Mouse (Mus musculus) ES-E14 (cell line): ENCODE data around the gene Gm21083. TPM values are rescaled to one million over a fixed set of nuclear protein-coding genes. Genes with fewer than 3 reads are reported as not detected.
"Not testable (repeated sequence)": the region's sequence is repeated elsewhere in the genome, so short reads cannot be mapped to it uniquely, and the experiment has no call there.

Experiments
- DNase-seq: peaks from one replicate; pipeline ENCODE4 v3.0.0-alpha.2; 2013; ENCODE audit warnings: low read depth, low spot score
- H3K27ac ChIP-seq: 2 replicates; pipeline ENCODE4 v1.5.1; 2012; ENCODE audit warnings: low read depth, mild to moderate bottlenecking, low read length, moderate library complexity, mixed read lengths; ENCODE audit not compliant: poor library complexity, insufficient read depth, severe bottlenecking
- H3K36me3 ChIP-seq: 2 replicates; pipeline ENCODE4 v1.6.1; 2012; ENCODE audit warnings: mild to moderate bottlenecking, low read length, moderate library complexity, mixed read lengths; ENCODE audit not compliant: control insufficient read depth, poor library complexity, insufficient read depth, severe bottlenecking
- H3K4me1 ChIP-seq, 2 experiments: fragments of 150-350 bp in 1 of 2; sonication (generic) in 1 of 2; 2 replicates each; pipeline ENCODE4 v1.6.1; 2012; ENCODE audit warnings: low read length in 2 of 2, mild to moderate bottlenecking in 1 of 2, mixed read lengths in 1 of 2; ENCODE audit not compliant: control insufficient read depth in 2 of 2, insufficient read depth in 2 of 2, poor library complexity in 1 of 2
- H3K4me3 ChIP-seq, 2 experiments: fragments of 150-350 bp in 1 of 2; sonication (generic) in 1 of 2; 2 replicates each; pipeline ENCODE4 v1.5.1; 2012; ENCODE audit warnings: low read length in 2 of 2, low read depth in 1 of 2, mild to moderate bottlenecking in 1 of 2, mixed read lengths in 1 of 2; ENCODE audit not compliant: insufficient read depth in 1 of 2, poor library complexity in 1 of 2, severe bottlenecking in 1 of 2
- H3K9ac ChIP-seq: 2 replicates; pipeline ENCODE4 v1.6.1; 2012; ENCODE audit warnings: low read depth, mild to moderate bottlenecking, low read length, mixed read lengths; ENCODE audit not compliant: poor library complexity, insufficient read depth, severe bottlenecking
- H3K9me3 ChIP-seq: fragments of 150-350 bp; sonication (generic); 2 replicates; pipeline ENCODE4 v1.6.1; 2012; ENCODE audit warnings: low read depth, mild to moderate bottlenecking, low read length; ENCODE audit not compliant: control insufficient read depth, insufficient read depth
- in situ Hi-C, 2 experiments: fragments of 600-800 bp; cut with MboI; formaldehyde crosslinking; loops; one replicate each; pipeline ENCODE4 v1.15.1; 2025; ENCODE audit warnings: low sequenced_read_pairs in 2 of 2, inconsistent platforms in 1 of 2; ENCODE audit not compliant: unreplicated experiment in 2 of 2
- total RNA-seq: library from RNA; depleted of rRNA; stranded (reverse); fragments of 300-350 nt; gene quantifications from 2 replicates; pipeline ENCODE4 v1.2.3, GENCODE M21; 2012; rRNA removed

Gene Gm21083
- 0.22 TPM in 1 of 2 replicates, not detected in the other for total RNA-seq

DNA sequence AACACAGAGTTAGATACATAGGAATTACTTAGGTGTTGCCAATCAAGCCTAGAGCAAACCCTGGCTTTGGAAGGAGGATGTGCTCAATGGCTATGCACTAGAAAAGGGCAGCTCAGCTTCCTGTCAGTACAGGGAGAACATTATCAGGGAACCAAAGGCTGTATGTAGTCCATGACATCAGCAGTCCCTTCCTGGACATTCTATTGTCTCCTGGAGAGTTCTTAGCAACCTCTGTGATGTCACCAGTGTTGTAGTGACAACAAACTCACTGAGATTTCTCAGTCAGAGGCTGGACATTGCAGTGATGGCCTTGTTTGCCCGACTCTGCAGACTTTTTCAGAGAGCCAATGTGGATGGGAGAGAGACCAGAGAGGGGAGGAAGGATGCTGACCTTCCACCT lies at the start of gene Gm21083:
Gm21083 (plus strand) TSS at position 301 of the 400 bp plus-strand sequence.
- H3K36me3 ChIP-seq, H3K9me3 ChIP-seq, H3K9ac ChIP-seq, H3K27ac ChIP-seq, H3K4me3 ChIP-seq, in situ Hi-C loops, DNase-seq, H3K4me1 ChIP-seq: not testable (repeated sequence)

DNA sequence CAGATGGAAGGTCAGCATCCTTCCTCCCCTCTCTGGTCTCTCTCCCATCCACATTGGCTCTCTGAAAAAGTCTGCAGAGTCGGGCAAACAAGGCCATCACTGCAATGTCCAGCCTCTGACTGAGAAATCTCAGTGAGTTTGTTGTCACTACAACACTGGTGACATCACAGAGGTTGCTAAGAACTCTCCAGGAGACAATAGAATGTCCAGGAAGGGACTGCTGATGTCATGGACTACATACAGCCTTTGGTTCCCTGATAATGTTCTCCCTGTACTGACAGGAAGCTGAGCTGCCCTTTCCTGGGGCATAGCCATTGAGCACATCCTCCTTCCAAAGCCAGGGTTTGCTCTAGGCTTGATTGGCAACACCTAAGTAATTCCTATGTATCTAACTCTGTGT lies 48.0 kb upstream of the Gm21083 start, which contains the start of gene Gm21190:
Gm21190 (minus strand) TSS at position 101 of the 400 bp plus-strand sequence.
- H3K9ac ChIP-seq, in situ Hi-C loops, H3K4me1 ChIP-seq, H3K27ac ChIP-seq, DNase-seq, H3K9me3 ChIP-seq, H3K36me3 ChIP-seq, H3K4me3 ChIP-seq: not testable (repeated sequence)

DNA sequence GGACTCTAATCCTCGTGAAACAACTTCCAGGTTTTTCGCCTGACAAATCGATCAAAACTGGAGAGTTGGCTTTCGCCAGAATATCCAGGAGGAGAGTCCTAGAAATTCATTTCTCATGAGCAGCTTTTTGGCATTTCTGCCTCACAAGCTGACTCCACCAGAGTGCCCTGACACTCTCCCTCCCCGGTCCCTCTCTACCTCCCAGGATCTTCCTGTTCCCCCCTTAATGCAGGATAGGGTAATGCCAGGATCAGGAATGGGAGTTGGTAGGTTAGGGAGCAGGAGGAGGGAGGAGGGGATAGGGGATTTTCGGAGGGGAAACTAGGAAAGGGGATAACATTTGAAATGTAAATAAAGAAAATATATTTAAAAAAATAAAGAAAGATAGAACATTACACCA lies 28.5 kb upstream of the Gm21083 start:
- H3K27ac ChIP-seq, H3K9me3 ChIP-seq, H3K36me3 ChIP-seq, DNase-seq, H3K9ac ChIP-seq, in situ Hi-C loops, H3K4me1 ChIP-seq, H3K4me3 ChIP-seq: not testable (repeated sequence)

DNA sequence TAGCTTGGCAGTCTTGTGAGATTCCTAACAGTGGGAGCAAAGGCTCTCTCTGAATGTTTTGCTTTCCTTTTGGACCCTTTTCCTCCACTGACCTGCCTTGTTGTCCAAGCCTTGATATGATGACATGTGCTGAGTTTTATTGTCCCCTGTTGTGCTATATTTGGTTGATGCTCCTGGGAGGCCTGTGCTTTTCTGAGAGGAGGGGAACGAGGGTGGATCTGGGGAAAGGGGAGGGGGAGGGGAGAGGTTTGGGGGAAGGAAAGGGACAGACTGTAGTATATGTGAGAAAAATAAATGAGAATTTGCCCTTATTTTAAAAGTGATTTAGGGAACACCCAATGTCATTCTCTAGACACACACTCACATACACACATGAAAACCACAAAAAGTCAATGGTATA lies 28.0 kb upstream of the Gm21083 start:
- H3K9ac ChIP-seq, H3K27ac ChIP-seq, in situ Hi-C loops, H3K9me3 ChIP-seq, H3K4me3 ChIP-seq, H3K36me3 ChIP-seq, DNase-seq, H3K4me1 ChIP-seq: not testable (repeated sequence)

DNA sequence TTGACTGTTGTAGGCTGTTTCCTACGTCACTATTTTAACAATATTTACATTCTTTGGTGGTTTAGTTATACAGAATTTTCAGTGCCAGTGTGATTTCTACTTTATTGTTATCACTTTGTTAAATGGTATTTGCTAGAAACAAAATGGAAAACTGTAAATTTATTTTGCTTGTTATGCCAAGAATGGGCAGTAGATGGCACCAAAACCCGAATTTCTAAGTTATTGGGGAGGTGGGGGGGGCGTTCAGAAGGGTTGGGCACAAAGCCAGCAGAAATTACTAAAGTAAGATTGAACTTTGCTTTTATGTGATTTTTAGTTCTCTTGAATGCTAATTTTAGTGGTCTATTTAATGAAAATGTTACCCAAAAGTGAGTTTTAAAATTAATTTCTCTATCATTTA lies 27.5 kb upstream of the Gm21083 start:
- H3K4me3 ChIP-seq, H3K4me1 ChIP-seq, DNase-seq, in situ Hi-C loops, H3K36me3 ChIP-seq, H3K9me3 ChIP-seq, H3K27ac ChIP-seq, H3K9ac ChIP-seq: not testable (repeated sequence)

DNA sequence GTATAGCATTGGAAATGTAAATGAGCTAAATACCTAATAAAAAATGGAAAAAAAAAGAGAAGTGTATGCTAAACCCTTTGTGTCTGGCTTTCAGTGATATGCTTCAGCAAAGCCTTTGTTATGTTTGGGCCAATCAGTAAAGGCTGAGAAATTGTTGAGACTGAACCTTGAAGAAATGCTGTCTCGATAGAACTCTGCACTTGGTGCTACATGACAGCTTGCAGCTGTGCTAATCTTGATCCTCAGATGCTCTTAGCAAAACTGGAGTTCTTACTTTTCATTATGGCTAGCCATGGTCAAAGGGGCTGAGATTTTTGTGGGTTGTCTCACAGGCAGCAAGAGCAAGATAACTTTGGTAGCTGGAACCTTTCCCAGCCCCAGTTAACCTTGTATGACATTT lies 18.5 kb upstream of the Gm21083 start:
- in situ Hi-C loops, H3K36me3 ChIP-seq, H3K27ac ChIP-seq, H3K9me3 ChIP-seq, H3K9ac ChIP-seq, H3K4me3 ChIP-seq, H3K4me1 ChIP-seq, DNase-seq: not testable (repeated sequence)

DNA sequence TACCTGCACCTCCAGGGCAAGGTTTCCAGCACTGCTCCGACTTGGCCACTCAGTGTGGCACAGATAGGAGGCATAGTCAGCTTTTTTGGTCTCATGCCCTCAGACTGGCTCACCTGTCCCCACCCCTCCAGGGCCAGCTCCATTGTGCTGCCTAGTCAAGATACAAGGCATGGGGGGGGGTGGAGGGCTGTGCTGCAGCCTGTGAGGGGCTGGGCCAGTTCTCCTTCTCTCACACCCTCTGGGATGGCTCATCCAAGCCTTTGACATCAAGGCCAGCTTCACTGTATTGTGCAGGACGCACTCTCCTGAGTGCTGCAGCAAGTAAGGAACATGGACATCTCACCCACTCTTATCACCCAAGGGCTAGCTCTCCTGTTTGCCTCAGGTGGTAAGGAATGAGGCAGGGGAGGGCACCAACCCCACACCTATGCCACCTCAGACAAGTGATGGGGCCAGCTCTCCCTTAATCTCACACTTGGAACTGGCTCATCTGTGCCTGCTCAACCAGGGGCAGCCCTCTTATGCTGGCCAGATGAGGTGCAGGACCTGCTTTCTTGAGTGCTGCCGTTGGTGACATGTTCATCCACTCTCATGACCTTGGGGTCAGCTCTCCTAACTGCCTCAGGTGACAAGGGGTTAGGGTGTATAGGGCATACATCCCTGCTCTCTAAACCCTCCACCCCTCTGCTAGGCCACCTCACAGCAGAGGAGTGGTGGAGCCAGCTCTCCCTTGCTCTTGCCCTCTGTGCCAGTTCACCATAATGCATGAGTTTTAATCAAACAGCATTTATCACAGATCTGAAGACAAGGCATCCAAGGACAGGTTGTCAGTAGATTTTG lies 15.5 kb upstream of the Gm21083 start:
- not testable (repeated sequence) for H3K36me3 ChIP-seq, H3K4me3 ChIP-seq, H3K9me3 ChIP-seq, H3K27ac ChIP-seq, DNase-seq, H3K9ac ChIP-seq, H3K4me1 ChIP-seq
- in situ Hi-C loops: loop anchor here in 1 of 2 experiments (10.0 kb wide), 1 partner anchor 677 kb away; no protein-coding TSS in a partner anchor

DNA sequence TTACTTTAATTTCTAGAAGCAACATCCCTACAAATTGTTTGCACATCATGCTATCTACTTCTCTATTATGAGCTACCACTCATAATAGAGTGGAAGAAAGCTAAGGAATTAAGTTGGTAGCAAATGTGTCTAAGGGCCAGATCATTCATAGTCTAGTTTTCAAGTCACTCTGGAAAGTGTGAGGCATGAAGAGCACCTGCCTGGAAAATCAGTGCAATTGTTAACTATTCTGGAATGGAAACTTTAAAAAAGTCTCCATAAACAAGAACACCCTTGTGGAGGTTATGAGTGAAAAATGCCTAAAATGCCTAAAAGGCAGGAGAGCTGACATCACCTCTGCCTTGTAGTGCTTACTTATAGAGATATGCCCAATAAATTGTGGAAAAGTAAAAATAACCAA lies 3.4 kb upstream of the Gm21083 start:
- H3K9ac ChIP-seq, H3K27ac ChIP-seq, H3K4me3 ChIP-seq, H3K36me3 ChIP-seq, in situ Hi-C loops, DNase-seq, H3K4me1 ChIP-seq, H3K9me3 ChIP-seq: not testable (repeated sequence)
